Mouse (Mus musculus) left cerebral cortex, postnatal 10 days (tissue): ENCODE measurements around the gene Plpp1. TPM values are rescaled to one million over a fixed set of nuclear protein-coding genes. Genes with fewer than 3 reads are reported as not detected.

ENCODE experiments used
- DNase-seq, 2 experiments: peaks; one replicate each; pipeline ENCODE4 v3.0.0; 2021 to 2022; ENCODE audit warnings: low spot score in 2 of 2, mixed read lengths in 1 of 2; ENCODE audit errors: extremely low spot score in 1 of 2
- intact Hi-C: fragments of 180-260 bp; cut with DNase I; formaldehyde crosslinking; loops from one replicate; pipeline ENCODE4 v1.15.1; 2025
- total RNA-seq, 2 experiments: library from RNA; stranded (reverse); gene quantifications; 2 replicates each; pipeline ENCODE4 v1.2.3; 2021

Gene Plpp1
- total RNA-seq, 2 experiments from 2014 or later, result 30.0 to 30.1 TPM

DNA sequence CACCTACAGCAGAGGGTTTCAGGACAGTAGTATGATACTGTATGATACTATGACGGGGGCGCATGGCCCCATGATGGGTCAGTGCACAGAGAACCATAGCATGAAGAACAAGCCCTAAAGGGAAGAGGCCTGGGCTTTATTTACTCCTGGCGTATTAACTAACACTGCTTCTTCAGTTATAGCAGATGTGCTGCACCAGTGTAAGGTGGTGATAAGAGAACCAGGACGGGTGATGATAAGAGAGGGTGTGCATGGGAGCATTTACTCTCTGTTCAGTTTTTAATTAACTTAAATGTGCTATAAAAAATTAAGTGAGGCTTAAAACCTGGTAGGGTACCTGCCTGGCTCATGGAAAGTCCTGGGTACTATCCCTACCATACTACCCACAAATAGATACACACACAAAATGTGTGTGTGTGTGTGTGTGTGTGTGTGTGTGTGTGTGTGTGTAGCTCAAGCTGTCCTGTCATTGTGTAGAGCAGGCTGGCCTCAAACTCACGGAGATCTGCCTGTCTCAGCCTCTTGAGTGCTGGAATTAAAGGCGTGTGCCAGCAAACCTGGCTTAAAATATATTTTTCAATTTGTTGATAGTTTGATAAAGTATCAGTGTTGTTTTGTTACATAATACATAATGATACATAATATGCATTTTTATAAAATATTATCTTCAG lies 38.1 kb downstream of the Plpp1 start:
- intact Hi-C loops, result no loop called here
- DNase-seq, result no peak

DNA sequence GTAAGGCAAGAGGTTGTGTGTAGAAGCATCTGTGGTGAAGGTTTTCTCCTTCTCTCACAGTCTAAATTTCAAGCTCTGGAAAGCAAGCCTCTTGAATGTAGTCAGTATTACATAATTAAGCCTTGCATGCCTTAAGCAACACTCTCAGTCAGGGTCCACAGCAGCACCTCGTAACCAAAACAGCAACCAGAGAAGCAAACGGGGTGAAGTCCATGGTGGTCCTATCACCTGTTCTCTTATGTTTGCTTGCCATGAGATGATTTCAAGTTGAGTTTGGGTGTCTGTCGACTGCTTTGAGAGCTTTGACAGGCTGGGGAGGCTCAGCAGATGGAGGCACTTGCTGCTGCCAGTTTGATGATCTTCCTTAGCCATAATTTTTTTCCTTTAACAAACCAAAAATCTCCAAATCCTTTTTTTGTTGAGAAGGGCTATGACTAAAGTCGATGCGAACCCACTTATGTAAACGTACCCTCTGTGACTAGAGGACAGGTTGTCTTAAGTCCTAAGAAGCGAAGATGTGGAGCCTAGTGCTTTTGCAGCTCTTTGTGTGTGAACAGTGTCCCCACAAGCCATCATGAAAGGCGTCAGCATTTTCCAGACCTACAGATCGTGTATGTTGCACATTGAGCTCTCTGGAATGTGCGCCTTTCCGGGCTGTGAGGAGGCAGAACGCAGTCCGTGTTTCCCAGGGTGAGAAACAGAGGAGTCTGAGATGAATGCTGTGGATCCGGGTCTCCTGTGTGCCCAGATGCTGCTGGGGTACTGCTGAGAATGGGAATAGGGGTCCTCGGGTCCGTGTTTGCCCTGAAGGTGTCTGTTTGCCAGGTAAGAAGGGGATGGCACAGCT lies 39.9 kb downstream of the Plpp1 start:
- peak in 1 of 2 experiments; percentile 17 for DNase-seq
- intact Hi-C loops, result no loop called here

DNA sequence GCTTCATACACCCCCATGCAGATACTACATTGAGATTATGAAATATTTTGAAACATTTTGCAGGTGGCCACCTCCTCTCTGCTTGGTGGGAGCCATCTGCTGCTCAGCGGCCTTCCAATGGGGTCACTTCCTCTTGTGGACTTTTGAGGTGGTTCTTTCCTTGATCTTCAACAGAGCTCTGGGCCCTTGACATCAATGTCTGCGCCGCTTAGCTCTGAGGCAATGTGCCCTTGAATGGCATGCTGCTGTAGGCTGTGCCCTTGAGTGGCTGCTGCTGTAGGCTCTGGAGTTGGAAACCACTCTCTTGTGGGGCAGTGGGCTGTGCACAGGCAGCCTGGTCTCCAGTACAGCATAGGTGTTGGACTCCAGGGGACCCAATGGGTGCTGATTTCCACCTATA lies 45.3 kb downstream of the Plpp1 start:
- DNase-seq, result no peak
- intact Hi-C loops, result no loop called here

DNA sequence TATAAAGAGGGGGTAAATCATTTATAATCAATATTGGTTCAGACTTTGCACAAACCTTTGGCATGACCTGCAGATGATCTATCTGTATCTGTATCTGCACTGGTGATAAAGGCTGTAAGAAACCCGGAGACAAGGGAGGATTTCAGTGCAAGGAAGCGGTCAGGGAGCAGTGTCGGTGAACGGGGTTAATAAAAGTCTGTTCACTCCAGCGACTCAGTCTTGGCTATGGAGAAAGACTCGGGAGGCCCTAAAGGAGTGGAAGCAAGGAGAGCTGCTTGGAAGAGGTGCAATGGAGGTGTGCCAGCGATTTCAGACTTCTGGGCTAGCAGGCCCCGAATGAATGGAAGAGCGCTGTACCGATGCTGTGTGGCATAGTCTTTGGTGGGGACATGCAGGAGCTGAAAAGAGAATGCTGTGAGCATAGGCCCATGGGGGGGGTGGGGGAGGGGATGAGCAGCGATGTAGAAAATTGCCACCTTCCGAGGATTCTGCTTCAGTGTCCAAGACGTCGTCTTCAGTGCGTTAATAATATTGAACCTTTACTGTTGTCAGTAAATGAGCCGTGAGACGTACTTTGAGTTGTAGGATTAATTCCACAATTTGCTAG lies 53.2 kb downstream of the Plpp1 start:
- intact Hi-C loops, result no loop called here

DNA sequence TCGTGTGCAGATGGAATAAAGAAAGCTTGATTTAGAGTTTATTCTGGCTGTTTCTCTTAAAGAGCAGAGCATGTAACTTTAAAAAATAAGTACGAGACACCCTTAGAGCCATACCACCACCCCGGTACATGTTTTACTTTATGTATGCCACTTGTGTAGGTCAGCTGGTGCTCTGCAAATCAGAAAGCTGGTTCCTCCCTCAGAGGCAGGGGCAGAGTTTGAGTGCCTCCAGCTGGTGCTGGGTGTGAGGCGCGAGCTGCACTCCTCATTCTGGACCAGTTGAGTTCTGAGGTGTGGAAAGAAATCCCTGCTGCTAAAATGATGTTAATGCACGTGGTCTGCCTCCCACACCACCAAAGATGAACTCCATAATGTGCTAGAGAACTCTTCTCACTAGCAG lies 53.8 kb downstream of the Plpp1 start:
- intact Hi-C loops, result no loop called here
- DNase-seq, result no peak

More for the DNA sequence above, 53.2 kb downstream of the Plpp1 start:
- DNase-seq, result no peak

DNA sequence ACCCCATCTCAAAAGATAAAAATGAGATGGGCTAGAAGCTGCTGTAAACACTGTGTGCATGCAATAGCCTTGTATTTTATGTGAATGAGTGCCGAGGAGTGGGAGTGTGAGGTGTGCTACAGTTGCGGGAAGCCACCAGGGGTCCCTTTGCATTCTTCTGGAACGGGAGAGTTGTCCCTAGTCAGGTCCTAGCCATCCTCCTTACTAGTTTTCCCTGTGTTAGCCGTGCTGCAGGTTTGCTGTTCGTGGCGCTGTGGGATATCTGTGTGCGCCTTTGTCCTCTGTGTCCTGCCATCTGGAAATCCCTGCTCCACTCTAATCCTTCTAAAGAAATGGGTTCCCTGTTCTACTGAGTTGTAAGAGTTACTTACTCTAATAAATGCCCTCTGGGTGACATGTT lies 57.3 kb downstream of the Plpp1 start:
- DNase-seq, result no peak
- intact Hi-C loops, result no loop called here

DNA sequence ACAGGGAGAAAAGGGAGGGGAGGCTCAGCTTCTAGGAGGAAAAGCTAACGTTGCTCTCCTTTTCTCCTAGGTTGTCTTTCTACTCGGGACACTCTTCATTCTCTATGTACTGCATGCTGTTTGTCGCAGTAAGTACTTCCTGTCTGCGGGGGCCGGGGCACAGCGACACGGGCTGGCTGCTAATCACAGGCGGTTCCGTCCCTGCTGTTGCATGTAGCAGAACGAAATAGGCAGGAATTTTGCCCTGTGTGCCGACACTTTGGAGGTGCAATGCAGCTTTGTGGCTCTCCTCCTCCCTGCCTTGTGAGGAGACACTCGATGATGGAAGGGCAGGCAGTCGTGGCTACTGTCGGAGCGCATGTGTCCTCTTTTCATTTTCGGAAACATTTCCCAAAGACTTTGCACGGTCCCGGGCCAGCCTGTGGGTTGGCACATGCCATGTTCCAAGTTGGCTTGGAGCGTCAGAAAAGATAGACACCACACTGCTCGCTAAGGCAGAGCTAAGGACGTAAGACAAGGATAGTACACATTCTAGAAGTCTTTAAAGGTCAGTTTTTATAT lies 59.1 kb downstream of the Plpp1 start:
- DNase-seq, result no peak
- intact Hi-C loops, result loop anchor here (5.0 kb wide), 1 partner anchor 187 kb away; no protein-coding TSS in a partner anchor

DNA sequence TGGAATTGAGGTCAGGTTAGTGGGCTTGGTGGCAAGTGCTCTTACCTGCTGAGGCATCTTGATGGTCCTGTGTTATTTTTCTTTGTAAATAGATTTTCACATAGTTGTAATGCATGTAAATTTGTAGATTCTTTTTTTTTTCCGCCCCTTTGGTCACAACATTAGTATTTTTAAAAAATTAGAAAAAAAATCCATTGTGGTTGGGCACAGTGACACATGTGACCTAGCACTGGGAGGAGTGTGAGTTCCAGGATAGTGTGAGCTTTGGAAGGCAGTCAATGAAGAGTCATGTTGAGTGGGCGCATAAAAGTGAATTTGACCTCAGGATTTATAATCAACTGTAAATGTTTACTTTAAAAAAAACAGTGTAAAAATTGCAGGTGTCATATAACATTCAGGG lies 59.8 kb downstream of the Plpp1 start:
- no peak for DNase-seq
- intact Hi-C loops, result loop anchor here (5.0 kb wide), 1 partner anchor 188 kb away; no protein-coding TSS in a partner anchor

DNA sequence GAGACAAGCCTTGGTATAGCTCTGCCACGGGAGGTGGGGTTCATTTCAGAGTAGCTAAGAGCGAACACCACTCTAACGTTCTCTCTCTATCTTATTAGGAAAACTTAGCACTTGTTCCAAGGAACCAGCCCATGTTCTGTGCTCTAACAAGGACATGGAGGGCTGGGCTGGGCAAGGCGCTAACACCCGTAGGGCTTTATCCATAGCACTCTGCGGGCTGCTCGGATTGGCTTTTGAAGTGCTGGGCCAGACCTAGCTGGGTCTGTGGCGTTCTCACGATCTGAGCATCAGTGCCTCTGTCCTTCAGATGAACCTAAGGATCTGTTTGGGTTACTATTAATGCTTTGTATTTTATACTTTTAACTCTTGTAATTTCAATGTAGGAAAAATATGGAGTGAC lies 60.3 kb downstream of the Plpp1 start:
- intact Hi-C loops, result loop anchor here (5.0 kb wide), 1 partner anchor 189 kb away; no protein-coding TSS in a partner anchor
- DNase-seq, result no peak

DNA sequence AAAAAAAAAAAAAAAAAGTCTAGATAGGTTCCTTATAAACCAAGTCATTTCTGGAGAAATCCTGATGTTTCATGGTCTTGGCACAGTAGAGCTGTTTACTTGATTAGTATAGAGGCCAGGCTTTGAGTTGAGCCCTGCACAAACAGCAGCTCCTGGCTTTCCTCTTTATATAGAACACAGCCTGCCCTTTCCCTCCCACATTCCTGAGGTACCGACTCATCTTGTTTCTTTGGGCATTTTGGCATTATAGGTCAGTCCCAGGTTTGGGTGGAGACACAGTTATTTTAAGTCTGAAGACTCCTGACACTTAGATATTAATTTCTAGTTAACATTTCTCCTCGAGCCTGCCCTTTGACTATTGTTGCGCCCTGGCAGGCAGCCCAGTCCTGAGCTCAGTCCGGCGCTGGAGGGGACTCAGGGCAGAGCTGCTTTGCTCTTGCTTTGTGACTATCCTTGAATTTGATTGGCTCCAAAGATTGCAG lies 61.3 kb downstream of the Plpp1 start:
- peak in 1 of 2 experiments; percentile 47 for DNase-seq
- intact Hi-C loops, result loop anchor here (5.0 kb wide), 1 partner anchor 190 kb away; no protein-coding TSS in a partner anchor

DNA sequence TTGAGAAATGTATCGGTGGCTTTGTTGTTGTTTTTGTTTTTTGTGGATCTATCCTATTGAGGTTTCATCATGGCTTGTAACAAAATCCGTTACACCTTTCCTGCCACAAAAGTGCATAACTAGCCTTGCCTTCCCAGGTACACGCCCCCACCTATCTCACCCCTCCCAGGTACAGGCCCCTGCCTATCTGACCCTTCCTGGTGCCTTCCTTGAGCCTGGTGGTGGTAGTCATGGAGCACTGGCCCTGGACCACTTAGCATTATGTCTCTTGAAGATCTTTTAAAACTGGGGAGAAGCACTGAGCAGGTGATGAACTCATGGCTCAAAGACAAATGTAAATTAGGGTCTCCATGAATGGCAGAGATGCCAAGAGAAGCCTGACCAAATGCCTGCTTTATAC lies 61.8 kb downstream of the Plpp1 start:
- no peak for DNase-seq
- intact Hi-C loops, result loop anchor here (5.0 kb wide), 1 partner anchor 190 kb away; no protein-coding TSS in a partner anchor

DNA sequence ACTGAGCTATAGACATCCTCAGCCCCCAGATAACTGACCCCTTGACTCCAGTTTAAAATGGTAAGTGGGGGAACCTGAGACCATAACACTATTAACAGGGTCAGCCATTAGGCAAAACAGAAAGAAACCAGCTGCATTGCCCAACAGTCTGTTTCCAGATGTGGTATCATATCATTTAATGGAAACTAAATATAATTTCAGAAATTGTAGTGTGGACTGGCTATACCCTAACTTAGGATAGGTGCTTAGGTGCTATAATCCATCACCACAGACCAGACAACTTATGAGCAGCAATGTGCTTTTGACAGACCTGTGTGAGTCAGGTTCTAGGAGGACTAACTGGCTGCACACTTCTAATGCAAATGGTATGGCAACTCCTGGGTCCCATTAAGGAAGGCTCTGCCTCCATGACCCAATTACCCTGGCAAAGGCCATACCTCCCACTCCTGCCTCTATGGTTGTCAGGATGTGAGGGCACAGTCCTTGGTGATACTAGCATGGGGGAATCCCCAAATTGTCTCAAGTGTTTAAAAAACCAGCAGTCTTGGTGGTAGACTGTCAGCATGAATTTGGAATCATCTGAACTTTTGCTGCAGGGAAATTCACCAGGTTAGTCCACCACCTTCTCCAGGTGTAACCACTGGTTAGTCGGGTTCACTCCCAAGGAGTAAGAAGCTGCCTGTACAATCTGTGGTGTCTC lies 62.5 kb downstream of the Plpp1 start:
- no peak for DNase-seq
- intact Hi-C loops, result loop anchor here (5.0 kb wide), 1 partner anchor 191 kb away; no protein-coding TSS in a partner anchor

DNA sequence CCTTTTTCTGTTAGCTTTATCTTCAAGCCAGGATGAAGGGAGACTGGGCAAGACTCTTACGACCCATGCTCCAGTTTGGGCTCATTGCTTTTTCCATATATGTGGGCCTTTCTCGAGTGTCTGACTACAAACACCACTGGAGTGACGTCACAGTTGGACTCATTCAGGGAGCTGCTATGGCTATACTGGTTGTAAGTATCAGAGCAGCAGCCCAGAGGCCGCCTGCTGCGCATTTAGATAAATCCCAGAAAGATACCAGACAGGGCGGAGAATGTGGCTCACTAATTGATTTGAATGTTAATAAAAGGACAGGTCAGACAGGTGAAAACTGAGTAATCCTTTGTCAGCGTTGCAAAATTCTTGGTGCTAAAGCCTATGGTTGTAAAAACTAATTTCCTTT lies 66.2 kb downstream of the Plpp1 start:
- intact Hi-C loops, result no loop called here
- DNase-seq, result no peak

DNA sequence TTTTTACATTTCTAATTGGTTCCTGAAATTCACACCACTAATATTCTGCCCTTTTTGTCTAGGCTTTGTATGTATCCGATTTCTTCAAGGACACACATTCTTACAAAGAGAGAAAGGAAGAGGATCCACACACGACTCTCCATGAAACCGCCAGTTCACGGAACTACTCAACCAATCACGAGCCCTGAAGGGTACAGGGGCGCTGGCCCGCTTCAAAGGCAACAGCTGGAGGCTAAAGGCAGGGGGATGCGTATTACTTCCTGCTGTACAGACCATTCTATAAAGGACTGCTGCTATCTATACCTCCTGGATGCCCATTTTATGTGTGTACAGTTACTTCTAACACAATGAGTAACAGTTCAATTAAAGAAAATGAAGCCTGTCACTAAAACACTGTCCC lies 66.8 kb downstream of the Plpp1 start:
- intact Hi-C loops, result no loop called here

DNA sequence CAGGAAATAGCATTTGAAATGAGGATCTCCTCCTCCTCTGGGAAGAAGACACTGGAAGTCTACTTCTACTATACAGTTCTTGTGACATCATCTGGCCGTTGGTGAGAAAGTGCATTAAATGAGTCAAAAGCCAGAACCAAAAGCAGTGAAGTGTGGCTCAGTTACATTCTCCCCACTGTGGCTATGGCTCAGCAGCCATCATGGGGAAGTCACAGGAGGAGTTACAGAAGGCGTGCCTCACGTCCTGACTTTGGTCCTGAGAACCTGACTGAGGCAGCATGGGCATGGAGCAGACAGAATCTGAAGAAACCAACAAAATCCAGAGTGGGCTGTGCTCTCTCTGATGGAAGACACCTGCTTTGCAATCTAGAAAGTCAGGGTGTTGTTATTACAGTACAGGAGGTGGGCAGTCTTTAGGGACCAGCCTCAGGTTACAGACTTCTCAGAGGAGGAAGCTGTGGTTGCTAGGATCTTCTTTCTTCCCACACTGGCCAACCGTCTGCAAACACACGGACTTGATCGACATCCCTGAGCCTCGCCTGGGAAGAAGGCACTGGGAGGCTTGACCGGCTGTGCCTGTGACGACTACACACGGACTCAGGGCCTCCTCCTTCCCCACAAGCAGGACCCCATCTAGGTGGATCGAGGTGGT lies 69.6 kb downstream of the Plpp1 start:
- intact Hi-C loops, result no loop called here
- no peak for DNase-seq

More for the DNA sequence above, 66.8 kb downstream of the Plpp1 start:
- DNase-seq, result no peak

DNA sequence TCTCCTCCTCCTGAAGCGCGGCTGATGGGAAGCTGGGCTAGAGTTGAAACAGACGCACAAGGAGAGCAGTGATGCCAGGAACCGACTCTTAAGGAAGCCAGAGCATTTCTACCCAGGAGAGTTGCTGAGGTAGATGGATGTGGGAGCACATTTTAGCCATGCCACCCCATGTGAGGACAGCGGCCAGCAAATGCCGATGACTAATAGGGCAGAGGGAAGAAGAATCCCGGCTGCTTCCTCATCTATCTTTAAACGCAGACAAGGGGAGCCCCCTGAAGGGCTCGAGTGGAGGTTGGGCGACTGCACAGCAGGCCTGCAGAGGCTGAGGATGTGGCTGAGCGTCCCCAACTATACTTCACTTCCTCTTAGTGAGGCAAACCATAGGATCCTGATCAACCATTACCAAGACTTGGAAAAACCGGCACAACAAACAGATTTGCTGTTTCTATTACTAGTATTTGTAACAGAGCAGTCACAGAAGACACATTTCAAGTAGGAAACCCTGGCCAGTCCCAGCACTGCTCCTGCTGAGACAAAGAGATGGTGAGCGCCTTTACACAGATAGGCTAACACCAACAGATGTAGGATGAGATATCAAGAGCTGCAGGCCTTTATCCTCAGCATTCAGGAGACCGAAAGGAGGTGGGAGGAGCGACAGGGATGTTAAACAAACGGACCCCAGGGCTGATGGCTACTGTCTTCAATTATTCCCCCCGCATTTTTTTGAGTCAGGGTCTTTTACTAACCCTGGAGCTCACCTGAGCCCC lies 71.1 kb downstream of the Plpp1 start:
- DNase-seq, result no peak
- intact Hi-C loops, result no loop called here

DNA sequence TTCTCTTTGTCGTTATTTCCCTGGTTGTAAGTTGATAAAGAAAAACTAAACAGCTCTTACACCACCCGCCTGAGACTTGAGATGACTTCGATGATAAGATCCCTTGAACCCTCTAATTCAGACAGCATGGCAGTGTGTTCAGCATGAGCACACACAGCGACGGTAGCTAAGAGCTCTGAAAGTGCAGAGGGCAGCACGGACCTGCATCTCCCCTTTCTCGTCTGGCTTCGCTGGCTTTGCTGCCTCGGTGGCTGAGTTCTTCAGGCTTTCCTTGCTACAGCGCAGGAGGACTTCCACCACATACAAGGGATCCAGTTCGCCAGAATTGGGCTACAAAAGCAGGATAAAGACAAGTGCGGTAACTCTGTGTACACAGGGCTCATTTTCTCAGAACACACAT lies 86.6 kb downstream of the Plpp1 start:
- DNase-seq, result no peak
- intact Hi-C loops, result no loop called here
